Mouse (Mus musculus) liver, embryonic 14.5 days (tissue): ENCODE data around the gene R3hdm2.

Experiments
- CTCF ChIP-seq: IDR thresholded peaks from 2 replicates; pipeline ENCODE4 v1.5.1; 2016; ENCODE audit warnings: antibody characterized with exemption, low read depth, control low read depth
- EP300 ChIP-seq: IDR thresholded peaks from 2 replicates; pipeline ENCODE4 v1.6.1; 2016; ENCODE audit warnings: antibody characterized with exemption, low read depth

- TF ChIP-seq CTCF (no peak), EP300 (peak; percentile 44)
Observed at GRCm38 (mm10) chr10:127437354-127438113, 57.4 kb downstream of the R3hdm2 start.
